Mouse (Mus musculus) thymus, adult 2 months (tissue): Measurements from ENCODE around the gene Mettl21a.

Experiments
- CTCF ChIP-seq: fragments of 200-500 bp; IDR thresholded peaks from 2 replicates; pipeline ENCODE4 v1.5.1; 2012; ENCODE audit warnings: mild to moderate bottlenecking, control low read depth, low read length, moderate library complexity, borderline replicate concordance; ENCODE audit not compliant: control insufficient read depth, poor library complexity, insufficient read depth; ENCODE audit errors: extremely low read depth
- POLR2A ChIP-seq: fragments of 200-500 bp; IDR thresholded peaks from 2 replicates; pipeline ENCODE4 v1.6.1; 2012; ENCODE audit warnings: mild to moderate bottlenecking, low read length, control low read depth, moderate library complexity; ENCODE audit not compliant: control insufficient read depth, poor library complexity, insufficient read depth; ENCODE audit errors: extremely low read depth

GRCm38 (mm10) chr1:64616531-64616880, 536 bp downstream of the Mettl21a start:
- TF ChIP-seq CTCF (no peak), POLR2A (no peak)
